In the genomic region with DNA sequence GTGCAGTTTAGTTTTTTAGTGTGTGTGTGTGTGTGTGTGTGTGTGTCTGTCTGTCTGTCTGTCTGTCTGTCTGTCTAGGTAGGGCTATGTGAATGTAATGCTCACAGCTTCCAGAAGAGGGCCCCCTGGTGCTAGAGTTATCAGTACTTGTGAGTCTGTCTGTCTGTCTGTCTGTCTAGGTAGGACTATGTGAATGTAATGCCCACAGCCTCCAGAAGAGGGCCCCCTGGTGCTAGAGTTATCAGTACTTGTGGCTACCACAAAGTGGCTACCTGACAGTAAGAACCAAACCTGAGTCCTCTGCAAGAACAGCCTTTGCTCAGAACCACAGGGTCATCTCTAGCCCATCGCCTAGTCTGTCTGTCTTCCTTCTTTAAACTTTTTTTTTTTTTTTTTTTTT, we compare ENCODE assay signal across 9 mouse cellular contexts. TPM values are rescaled to one million over a fixed set of nuclear protein-coding genes. Genes with fewer than 3 reads are reported as not detected.
DNase-seq lines count a peak whose midpoint lies in the region; ATAC-seq and TF ChIP-seq lines count a peak whose summit lies in the region.
"Had no signal": no experiment of that assay in that cellular context is flagged by ENCODE, and none has a peak within 500 bp of the region (broad histone marks: within the 10 kb centered on the region; RNA-seq: fewer than 3 reads in every experiment).

No protein-coding gene starts in this region.

- H3K27ac ChIP-seq in heart, embryonic 11.5 days (ENCODE audit: low read depth, low read length): no peak overlapping the region
- no peak overlapping the region for H3K27ac ChIP-seq in stomach, postnatal 0 days (replicated peaks)
- H3K27ac ChIP-seq: neural tube, embryonic 12.5 days had no signal

- no peaks in the 10 kb centered on the region for H3K4me1 ChIP-seq in heart, embryonic 11.5 days (ENCODE audit: control insufficient read depth, insufficient read depth, low read length)
- no peaks in the 10 kb centered on the region for H3K4me1 ChIP-seq in stomach, postnatal 0 days (replicated peaks; ENCODE audit: control insufficient read depth, insufficient read depth)
- H3K4me1 ChIP-seq: neural tube, embryonic 12.5 days had no signal

- peak; percentile 94 for DNase-seq in heart, adult 11 months
- DNase-seq in MEL-GATA-1-ER (ENCODE audit: extremely low read depth, low read depth): peak; percentile 63
- peak; percentile 29 for DNase-seq in cerebellum, adult 9-11 months
- DNase-seq in gastrocnemius, postnatal 25 days: peak; percentile 42
- DNase-seq in layer of hippocampus, postnatal 10 days (ENCODE audit: low spot score in 2 of 2): peak; percentile 69 to 70
- peak; percentile 64 to 80 for DNase-seq in lung, postnatal 4 days
- DNase-seq in stomach, postnatal 0 days (ENCODE audit: low spot score): peak; percentile 85

- no peak overlapping the region for H3K4me3 ChIP-seq in heart, embryonic 11.5 days (ENCODE audit: low read depth, low read length)
- H3K4me3 ChIP-seq in stomach, postnatal 0 days (ENCODE audit: low read depth, low read length): no peak overlapping the region
- H3K4me3 ChIP-seq: neural tube, embryonic 12.5 days had no signal

- WGBS in heart, embryonic 11.5 days (ENCODE audit: insufficient replicate concordance): 83% methylated on average over 1 of the region's 1 CpGs
- 90% methylated on average over 1 of the region's 1 CpGs for WGBS in stomach, postnatal 0 days

- peak; percentile 83 for TF ChIP-seq CTCF in stomach, postnatal 0 days (IDR thresholded peaks at IDR 0.05; ENCODE audit: low read depth)

- no peaks in the 10 kb centered on the region for H3K27me3 ChIP-seq in heart, embryonic 11.5 days (ENCODE audit: control insufficient read depth, insufficient read depth, low read length)
- no peaks in the 10 kb centered on the region for H3K27me3 ChIP-seq in stomach, postnatal 0 days (ENCODE audit: control insufficient read depth, insufficient read depth, low read length)
- H3K27me3 ChIP-seq: neural tube, embryonic 12.5 days had no signal

- H3K9ac ChIP-seq in heart, embryonic 11.5 days (ENCODE audit: low read depth, low read length): no peak overlapping the region
- no peak overlapping the region for H3K9ac ChIP-seq in stomach, postnatal 0 days (ENCODE audit: low read length)
- H3K9ac ChIP-seq: neural tube, embryonic 12.5 days had no signal

- H3K9me3 ChIP-seq in heart, embryonic 11.5 days (replicated peaks; ENCODE audit: control insufficient read depth, low read length): no peaks in the 10 kb centered on the region
- H3K9me3 ChIP-seq in stomach, postnatal 0 days (ENCODE audit: control insufficient read depth, low read length): no peaks in the 10 kb centered on the region
- H3K9me3 ChIP-seq: neural tube, embryonic 12.5 days had no signal

- no peak for ATAC-seq in heart, embryonic 11.5 days (replicated peaks; ENCODE audit: insufficient number of reproducible peaks, low FRiP score, low TSS enrichment)
- ATAC-seq in stomach, postnatal 0 days (ENCODE audit: low FRiP score, low TSS enrichment): peak; percentile 45; the same call in 1 of the 2 replicates

- TF ChIP-seq EP300 in stomach, postnatal 0 days (optimal IDR thresholded peaks at IDR 0.05): no peak

- H3K4me2 ChIP-seq in heart, embryonic 11.5 days: no peak overlapping the region
- no peak overlapping the region for H3K4me2 ChIP-seq in stomach, postnatal 0 days (replicated peaks; ENCODE audit: low read depth)
- H3K4me2 ChIP-seq: neural tube, embryonic 12.5 days had no signal

- H3K36me3 ChIP-seq in heart, embryonic 11.5 days (ENCODE audit: control insufficient read depth, insufficient read depth, low read length): no peaks in the 10 kb centered on the region
- no peaks in the 10 kb centered on the region for H3K36me3 ChIP-seq in stomach, postnatal 0 days (ENCODE audit: control insufficient read depth, insufficient read depth, low read length)
- H3K36me3 ChIP-seq: neural tube, embryonic 12.5 days had no signal

RNA-seq across cellular contexts. Expression of gene Usp49, which starts 16.2 kb away (rescaled TPM):
- 2.7 and 3.7 TPM in 2 replicates for polyA plus RNA-seq in heart, embryonic 11.5 days (2014; fragmentation: Nextera tagmentation; extraction: Ambion mirVana)
- total RNA-seq in gastrocnemius, postnatal 25 days (2021): 1 to 10 TPM; 2.2 to 2.8 TPM
- 10 to 100 TPM; 11.3 to 13.2 TPM for total RNA-seq in layer of hippocampus, postnatal 10 days (2021)
- polyA plus RNA-seq in stomach, postnatal 0 days (2015; fragmentation: Nextera tagmentation; extraction: Ambion mirVana): 1.9 and 2.1 TPM in 2 replicates

RNA-seq across cellular contexts. Expression of gene Gm20517, which starts 35.3 kb away (rescaled TPM):
- polyA plus RNA-seq in heart, embryonic 11.5 days (2014; fragmentation: Nextera tagmentation; extraction: Ambion mirVana): 1.6 and 1.8 TPM in 2 replicates
- 1 to 10 TPM; 2.3 to 2.5 TPM for total RNA-seq in gastrocnemius, postnatal 25 days (2021)
- 10 to 100 TPM in 1 of 2 experiments, 1 to 10 TPM in 1; 6.6 to 10.1 TPM for total RNA-seq in layer of hippocampus, postnatal 10 days (2021)
- polyA plus RNA-seq in stomach, postnatal 0 days (2015; fragmentation: Nextera tagmentation; extraction: Ambion mirVana): 1.1 and 1.5 TPM in 2 replicates

RNA-seq across cellular contexts. Expression of gene Med20, which starts 35.3 kb away (rescaled TPM):
- polyA plus RNA-seq in heart, embryonic 11.5 days (2014; fragmentation: Nextera tagmentation; extraction: Ambion mirVana): 30.3 and 36.4 TPM in 2 replicates
- 10 to 100 TPM; 16.0 to 16.2 TPM for total RNA-seq in gastrocnemius, postnatal 25 days (2021)
- total RNA-seq in layer of hippocampus, postnatal 10 days (2021): 10 to 100 TPM; 23.9 to 24.8 TPM
- polyA plus RNA-seq in stomach, postnatal 0 days (2015; fragmentation: Nextera tagmentation; extraction: Ambion mirVana): 23.8 and 25.1 TPM in 2 replicates

RNA-seq across cellular contexts. Expression of gene Bysl, which starts 35.4 kb away (rescaled TPM):
- 26.8 TPM in 2 replicates for polyA plus RNA-seq in heart, embryonic 11.5 days (2014; fragmentation: Nextera tagmentation; extraction: Ambion mirVana)
- total RNA-seq in gastrocnemius, postnatal 25 days (2021): 10 to 100 TPM; 12.1 to 13.8 TPM
- total RNA-seq in layer of hippocampus, postnatal 10 days (2021): 10 to 100 TPM; 24.5 to 24.9 TPM
- 13.4 and 13.6 TPM in 2 replicates for polyA plus RNA-seq in stomach, postnatal 0 days (2015; fragmentation: Nextera tagmentation; extraction: Ambion mirVana)

RNA-seq across cellular contexts. Expression of gene Tomm6, which starts 41.5 kb away (rescaled TPM):
- 322 and 360 TPM in 2 replicates for polyA plus RNA-seq in heart, embryonic 11.5 days (2014; fragmentation: Nextera tagmentation; extraction: Ambion mirVana)
- 100 to 1,000 TPM; 120 to 121 TPM for total RNA-seq in gastrocnemius, postnatal 25 days (2021)
- 100 to 1,000 TPM; 221 to 257 TPM for total RNA-seq in layer of hippocampus, postnatal 10 days (2021)
- 353 and 386 TPM in 2 replicates for polyA plus RNA-seq in stomach, postnatal 0 days (2015; fragmentation: Nextera tagmentation; extraction: Ambion mirVana)

Comparison
In these comparisons a context has a peak if more than half of its experiments do, and no peak if none do; other contexts are left out.
1. DNase-seq: peak in every context shown above with its lines; median percentile 94 in heart, adult 11 months; 85 in stomach, postnatal 0 days; 72 in lung, postnatal 4 days; 70 in layer of hippocampus, postnatal 10 days; 63 in MEL-GATA-1-ER; 42 in gastrocnemius, postnatal 25 days; 29 in cerebellum, adult 9-11 months.